Mouse (Mus musculus) right cerebral cortex, postnatal 10 days (tissue): ENCODE measurements around the gene Fate1.
"Not testable (repeated sequence)": the region's sequence is repeated elsewhere in the genome, so short reads cannot be mapped to it uniquely, and the experiment has no call there.

Experiments used
- DNase-seq, 2 experiments: peaks; one replicate each; pipeline ENCODE4 v3.0.0; 2021; ENCODE audit warnings: low spot score in 2 of 2

The Fate1 gene

GRCm38 (mm10) chrX:71972686-71973085, at the start of gene Fate1:
TSS of gene Fate1 (plus strand) at chrX:71972986.
- no peak for DNase-seq

DNA sequence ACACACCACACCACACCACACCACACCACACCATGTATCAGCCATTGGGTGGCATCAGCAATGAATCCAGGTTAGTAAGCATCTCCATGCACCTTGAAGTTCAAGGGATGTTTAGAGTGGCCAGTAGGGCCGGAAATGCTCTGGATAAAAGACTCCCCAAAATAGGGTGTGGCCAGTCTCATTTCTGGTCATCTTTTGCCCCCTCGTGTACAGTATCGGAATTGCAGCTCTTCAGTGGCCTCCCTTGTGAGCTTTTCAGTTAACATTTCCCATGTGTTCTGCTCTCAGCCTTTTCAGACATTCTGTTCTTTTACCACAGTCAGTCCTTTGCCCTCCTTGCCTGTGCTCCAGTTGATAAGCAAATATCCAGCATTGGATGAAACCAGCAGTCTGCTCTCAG, 26.2 kb upstream of the Fate1 start:
- peak in 1 of 2 experiments; percentile 29 for DNase-seq

GRCm38 (mm10) chrX:71958366-71958765, 14.4 kb upstream of the Fate1 start:
- DNase-seq: no peak

DNA sequence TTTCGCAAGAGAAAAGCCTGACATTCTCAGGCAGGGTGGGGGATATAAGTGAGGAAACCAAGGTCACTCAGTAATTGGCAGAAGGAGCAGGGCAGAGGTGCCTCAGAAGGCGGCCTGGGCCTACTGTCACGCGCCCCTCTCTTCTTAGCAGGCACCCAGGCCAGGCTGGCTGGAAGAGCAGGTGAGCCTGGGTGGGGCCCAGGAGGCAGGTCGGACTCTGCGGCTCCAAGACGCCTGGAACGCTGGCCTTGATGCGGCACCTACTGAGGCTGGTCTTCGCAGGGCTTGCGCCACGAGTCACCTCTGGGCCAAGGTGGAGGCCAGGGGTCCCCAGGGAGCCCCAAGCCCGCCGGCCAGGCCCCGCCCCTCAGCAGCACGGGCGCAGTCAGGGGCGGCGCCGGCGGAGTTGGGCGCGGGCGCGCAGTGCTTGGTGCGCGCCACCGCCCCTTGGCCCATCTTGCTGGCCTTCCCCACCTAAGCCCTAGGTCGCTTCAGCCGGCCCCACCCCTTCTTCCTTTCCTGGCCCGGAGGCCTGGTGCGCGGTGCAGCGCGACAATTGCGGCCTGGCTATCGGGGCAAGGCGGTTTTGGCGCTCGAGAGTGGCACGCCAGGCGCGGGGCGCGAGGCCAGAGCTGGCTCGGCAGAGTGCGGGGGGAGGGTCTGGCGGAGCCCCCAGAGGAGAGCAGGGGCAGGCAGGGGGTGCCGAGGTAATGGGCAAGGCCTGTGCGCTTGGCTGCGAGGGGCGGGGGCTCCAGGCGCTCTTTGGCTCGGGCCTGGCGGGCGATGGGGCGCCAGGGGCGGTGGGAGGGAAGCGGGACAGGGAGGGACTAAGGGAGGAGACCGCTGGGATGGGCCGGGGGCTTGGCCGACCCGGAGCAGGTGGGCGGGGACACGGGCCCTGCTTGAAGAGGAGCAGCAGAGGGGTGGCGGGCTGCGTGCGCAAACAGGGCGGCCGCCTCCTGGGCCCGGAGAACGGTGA, 10.4 kb upstream of the Fate1 start, which contains the start of gene Prrg3:
Prrg3 (plus strand) TSS at position 552 of the 979 bp plus-strand sequence.
- DNase-seq: peak; percentile 54

GRCm38 (mm10) chrX:71963275-71963912, 9.4 kb upstream of the Fate1 start:
- peak; percentile 38 to 48 for DNase-seq

GRCm38 (mm10) chrX:71968216-71968615, 4.6 kb upstream of the Fate1 start:
- DNase-seq: no peak

GRCm38 (mm10) chrX:71968816-71969215, 4.0 kb upstream of the Fate1 start:
- DNase-seq: peak; percentile 28 to 36

DNA sequence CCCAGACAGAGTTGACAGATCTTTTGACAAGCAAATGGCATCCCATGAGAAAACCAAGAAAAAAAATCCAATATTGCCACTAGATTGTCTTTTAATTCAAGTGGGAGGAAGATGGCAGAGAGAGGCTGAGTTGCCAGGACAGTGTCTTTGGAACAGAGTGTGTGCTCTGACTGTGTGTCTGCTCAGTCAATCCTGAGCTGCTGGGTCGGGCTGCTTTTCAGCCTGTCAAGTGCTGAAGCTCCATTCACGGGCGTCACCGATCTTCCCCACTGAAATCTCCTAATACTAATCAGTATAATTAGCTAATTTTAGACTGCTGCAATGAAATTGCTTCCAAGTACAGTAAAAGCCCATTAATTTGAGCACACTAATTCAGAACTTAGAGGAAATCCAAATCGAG, 1.5 kb upstream of the Fate1 start:
- DNase-seq: no peak

DNA sequence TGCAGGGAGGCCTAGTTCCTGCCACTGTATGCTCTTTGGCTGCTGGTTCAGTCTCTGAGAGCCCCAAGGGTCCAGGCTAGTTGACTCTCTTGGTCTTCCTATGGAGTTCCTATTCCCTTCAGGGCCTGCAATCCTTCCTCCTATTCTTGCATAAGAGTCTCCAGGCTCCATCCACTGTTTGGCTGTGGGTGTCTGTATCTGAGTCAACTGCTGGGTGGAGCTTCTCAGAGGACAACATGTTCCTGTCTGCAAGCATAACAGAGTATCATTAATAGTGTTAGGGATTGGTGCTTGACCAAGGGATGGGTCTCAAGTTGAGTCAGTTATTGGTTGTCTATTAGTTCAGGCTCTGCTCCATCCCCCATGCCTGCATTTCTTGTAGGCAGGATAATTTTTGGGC, 4.9 kb downstream of the Fate1 start:
- DNase-seq: not testable (repeated sequence)

- no peak for DNase-seq
Measured at GRCm38 (mm10) chrX:71980443-71980842, 7.7 kb downstream of the Fate1 start.

DNA sequence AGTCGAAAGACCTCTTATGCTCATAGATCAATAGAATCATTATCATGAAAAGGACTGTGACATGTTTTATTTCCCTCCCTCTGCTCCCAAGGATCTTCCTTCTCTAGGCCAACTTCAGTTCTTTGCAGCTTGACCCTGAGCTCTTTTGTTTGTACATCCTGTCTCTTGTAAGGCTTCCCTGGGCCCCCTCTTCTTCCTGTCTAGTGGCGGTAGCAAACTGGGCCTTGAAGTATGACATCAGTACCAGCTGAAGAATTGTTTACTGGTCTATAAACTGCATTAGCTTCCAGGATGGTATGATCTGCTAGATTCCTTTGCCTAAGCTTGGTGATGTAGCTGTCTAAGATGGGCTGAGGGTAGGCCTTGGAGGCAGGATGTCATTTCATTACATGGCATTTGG, 8.5 kb downstream of the Fate1 start:
- no peak for DNase-seq

GRCm38 (mm10) chrX:71983205-71983604, 10.4 kb downstream of the Fate1 start:
- DNase-seq: no peak

- peak in 1 of 2 experiments; percentile 26 for DNase-seq
Measured at GRCm38 (mm10) chrX:71983775-71984174, 11.0 kb downstream of the Fate1 start.

DNA sequence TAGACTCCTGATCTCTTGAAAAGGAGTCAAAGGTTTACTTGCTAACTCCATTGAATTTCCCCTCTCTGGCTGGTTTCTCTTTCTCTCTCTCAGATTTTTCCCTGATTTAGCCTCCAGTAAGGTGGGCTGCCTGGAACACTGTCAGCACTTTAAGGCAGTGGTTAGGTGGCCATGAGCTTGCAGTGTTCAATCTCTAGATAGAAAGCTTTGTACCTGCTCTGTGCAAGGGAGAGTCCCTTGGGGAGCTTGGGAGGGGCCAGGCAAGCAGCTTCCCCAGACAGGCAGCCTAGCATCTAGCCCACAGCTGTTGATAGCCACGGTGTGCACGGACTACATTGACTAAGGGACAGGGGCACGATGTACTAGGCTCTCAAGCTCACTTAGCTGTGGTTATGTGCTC, 18.8 kb downstream of the Fate1 start, which contains the start of gene Cnga2:
Cnga2 (plus strand) TSS at position 301 of the 400 bp plus-strand sequence.
- no peak for DNase-seq

DNA sequence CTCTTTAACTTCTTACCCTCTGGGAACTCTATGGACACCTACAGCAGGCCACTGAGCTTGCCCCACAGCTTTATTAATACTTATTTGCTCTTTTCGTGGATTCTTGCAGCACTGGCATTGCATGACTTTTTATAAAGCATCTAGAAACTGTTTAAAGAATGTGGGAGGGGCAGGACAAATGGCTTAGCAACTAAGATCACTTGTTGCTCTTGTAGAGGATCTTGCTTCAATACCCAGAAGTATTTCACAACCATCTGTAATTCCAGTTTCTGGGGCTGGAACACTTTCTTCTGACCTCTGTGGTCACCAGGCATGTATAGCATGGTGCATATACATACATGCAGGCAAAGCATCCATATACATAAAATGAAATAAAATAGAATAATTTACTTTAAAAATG, 23.2 kb downstream of the Fate1 start:
- no peak for DNase-seq

DNA sequence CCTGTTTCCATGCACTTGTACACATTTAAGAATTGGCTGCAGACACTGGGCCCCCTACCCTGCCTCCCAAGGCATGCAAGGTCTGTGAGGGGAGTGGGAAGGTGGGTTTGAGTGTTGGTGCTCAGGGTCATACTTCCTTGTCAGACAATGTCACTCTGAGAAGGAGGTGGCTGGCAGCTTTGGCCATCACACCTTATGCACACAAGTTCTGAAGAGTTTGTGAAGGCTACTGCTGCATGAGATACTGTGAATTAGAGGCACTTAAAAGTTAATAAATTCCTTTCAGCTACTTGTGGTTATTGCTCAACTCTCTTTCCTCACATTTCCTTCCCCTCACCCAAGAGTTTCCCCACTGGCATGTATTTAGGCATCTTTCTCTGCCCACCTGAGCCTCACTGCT, 37.1 kb downstream of the Fate1 start:
- DNase-seq: no peak

DNA sequence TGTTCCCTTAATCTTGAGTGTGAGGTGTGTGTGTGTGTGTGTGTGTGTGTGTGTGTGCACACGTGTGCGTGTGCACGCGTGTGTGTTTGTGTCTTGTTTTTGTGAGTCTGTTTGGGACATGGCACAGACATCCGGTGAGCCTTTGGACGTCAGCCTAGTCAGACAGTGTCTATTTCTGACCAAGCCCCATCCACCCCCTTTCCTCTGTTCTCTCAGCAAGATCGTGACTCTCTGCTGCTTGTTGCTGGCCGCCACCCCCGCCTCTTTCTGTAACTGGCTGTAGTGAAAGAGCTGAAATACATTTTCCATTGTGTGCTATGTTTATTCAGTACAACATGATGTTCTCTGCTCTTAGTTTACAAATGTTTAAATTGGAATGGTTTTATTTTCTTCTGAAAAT, 39.5 kb downstream of the Fate1 start:
- DNase-seq: peak; percentile 42 to 57

- peak; percentile 38 to 46 for DNase-seq
Measured at GRCm38 (mm10) chrX:72012804-72013203, 40.0 kb downstream of the Fate1 start.

DNA sequence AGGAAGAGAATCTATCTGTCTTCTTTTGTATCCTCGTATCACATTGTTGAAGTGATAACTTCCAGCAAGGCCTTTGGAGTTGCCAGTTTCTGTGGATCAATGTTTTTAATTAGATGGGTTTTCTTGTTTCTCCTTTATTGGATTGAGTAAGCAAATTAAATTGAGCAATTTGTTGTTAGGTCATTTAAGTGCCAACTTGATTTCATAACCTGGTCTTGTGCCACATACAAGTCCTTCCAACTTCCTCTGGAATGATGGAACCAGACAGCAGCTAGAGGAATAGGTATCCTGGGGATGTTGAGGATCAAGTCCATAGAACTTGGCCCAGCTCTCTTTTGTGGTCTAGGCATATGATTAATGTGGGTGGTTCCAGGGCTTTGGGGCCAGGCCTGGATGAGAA, 49.5 kb downstream of the Fate1 start:
- no peak for DNase-seq

- peak; percentile 28 to 29 for DNase-seq
Measured at GRCm38 (mm10) chrX:72022750-72023398, 50.1 kb downstream of the Fate1 start.

- no peak for DNase-seq
Measured at GRCm38 (mm10) chrX:72023542-72023941, 50.8 kb downstream of the Fate1 start.
